Mouse (Mus musculus): ENCODE results near the gene Lcn12. TPM values are rescaled to one million over a fixed set of nuclear protein-coding genes. Genes with fewer than 3 reads are reported as not detected.

The Lcn12 gene
- total and polyA plus RNA-seq, 2 experiments from 2014 or later = not detected

- Histone ChIP-seq H3K27me3 (ENCODE audit: insufficient read depth, low read length) (no peaks in the 10 kb centered on the region), H3K4me3 (ENCODE audit: low read depth, low read length) (no peak overlapping the region), H3K27ac (ENCODE audit: low read depth, low read length) (no peak overlapping the region), H3K4me2 (ENCODE audit: low read depth, low read length, poor library complexity, severe bottlenecking) (no peak overlapping the region), H3K4me1 (ENCODE audit: insufficient read depth, low read length) (no peaks in the 10 kb centered on the region), H3K9me3 (ENCODE audit: low read length) (no peaks in the 10 kb centered on the region), H3K36me3 (ENCODE audit: insufficient read depth, low read length) (no peaks in the 10 kb centered on the region), H3K9ac (replicated peaks; ENCODE audit: low read length, poor library complexity, severe bottlenecking) (no peak overlapping the region)
- TF ChIP-seq CTCF (IDR thresholded peaks at IDR 0.05) = no peak
- ATAC-seq (ENCODE audit: low FRiP score) = no peak
- no peak for DNase-seq (ENCODE audit: low spot score)
- WGBS = 73% methylated on average over 14 of the region's 14 CpGs
Observed at GRCm38 (mm10) chr2:25467606-25468303, 26.0 kb downstream of the Lcn12 start.

- no peaks in the 10 kb centered on the region for H3K27me3 ChIP-seq (ENCODE audit: insufficient read depth, low read length)
- no peak overlapping the region for H3K4me3 ChIP-seq (ENCODE audit: low read depth, low read length)
- H3K9ac ChIP-seq (replicated peaks; ENCODE audit: low read length, poor library complexity, severe bottlenecking) = no peak overlapping the region
- DNase-seq (ENCODE audit: low spot score) (peak; percentile 16), ATAC-seq (ENCODE audit: low FRiP score) (no peak; the same call in 1 of the 2 replicates)
- no peak overlapping the region for H3K27ac ChIP-seq (ENCODE audit: low read depth, low read length)
- no peaks in the 10 kb centered on the region for H3K9me3 ChIP-seq (ENCODE audit: low read length)
- 42% methylated on average over 10 of the region's 10 CpGs for WGBS
- H3K4me2 ChIP-seq (ENCODE audit: low read depth, low read length, poor library complexity, severe bottlenecking) = no peak overlapping the region
- no peak for TF ChIP-seq CTCF (IDR thresholded peaks at IDR 0.05)
- peaks cover 4% of the 10 kb centered on the region; the same call in 1 of the 2 replicates for H3K4me1 ChIP-seq (ENCODE audit: insufficient read depth, low read length)
- no peaks in the 10 kb centered on the region for H3K36me3 ChIP-seq (ENCODE audit: insufficient read depth, low read length)
Observed at GRCm38 (mm10) chr2:25465816-25466635, 27.7 kb downstream of the Lcn12 start.

GRCm38 (mm10) chr2:25465256-25465655 lies 28.5 kb downstream of the Lcn12 start:
- ATAC-seq (ENCODE audit: low FRiP score) (no peak), DNase-seq (ENCODE audit: low spot score) (no peak)
- H3K4me2 ChIP-seq (ENCODE audit: low read depth, low read length, poor library complexity, severe bottlenecking) = no peak overlapping the region
- TF ChIP-seq CTCF (IDR thresholded peaks at IDR 0.05) = no peak
- H3K9me3 ChIP-seq (ENCODE audit: low read length) = no peaks in the 10 kb centered on the region
- H3K9ac ChIP-seq (replicated peaks; ENCODE audit: low read length, poor library complexity, severe bottlenecking) = no peak overlapping the region
- H3K36me3 ChIP-seq (ENCODE audit: insufficient read depth, low read length) = no peaks in the 10 kb centered on the region
- H3K4me3 ChIP-seq (ENCODE audit: low read depth, low read length) = no peak overlapping the region
- no peaks in the 10 kb centered on the region for H3K27me3 ChIP-seq (ENCODE audit: insufficient read depth, low read length)
- peaks cover 4% of the 10 kb centered on the region; the same call in 1 of the 2 replicates for H3K4me1 ChIP-seq (ENCODE audit: insufficient read depth, low read length)
- no peak overlapping the region for H3K27ac ChIP-seq (ENCODE audit: low read depth, low read length)
- WGBS = 87% methylated on average over 2 of the region's 2 CpGs

DNA sequence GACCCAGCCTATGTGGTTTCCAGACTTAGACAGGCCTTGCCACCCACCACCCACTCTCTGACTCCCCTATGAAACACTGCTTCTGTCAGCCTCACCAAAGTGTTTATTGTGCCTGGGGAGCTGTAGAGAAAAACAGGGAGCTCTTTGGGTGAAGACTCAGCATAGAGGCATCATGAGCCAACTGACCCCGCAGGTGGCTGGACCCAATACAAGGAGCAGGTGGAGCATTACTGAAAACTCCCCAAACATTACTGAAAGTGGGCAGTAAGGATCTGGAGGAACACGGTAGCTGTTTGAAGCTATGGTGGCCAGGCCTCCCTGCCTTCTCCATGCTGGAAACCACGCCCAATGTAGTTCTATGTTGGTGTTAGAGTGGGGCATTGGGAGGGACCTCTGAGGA lies 30.1 kb downstream of the Lcn12 start:
- no peak for TF ChIP-seq CTCF (IDR thresholded peaks at IDR 0.05)

GRCm38 (mm10) chr2:25461407-25461806 lies 32.3 kb downstream of the Lcn12 start:
- DNase-seq (ENCODE audit: low spot score) = no peak
- Histone ChIP-seq H3K9me3 (ENCODE audit: low read length) (no peaks in the 10 kb centered on the region), H3K27me3 (ENCODE audit: insufficient read depth, low read length) (no peaks in the 10 kb centered on the region), H3K4me1 (ENCODE audit: insufficient read depth, low read length) (peaks cover 15% of the 10 kb centered on the region), H3K4me3 (ENCODE audit: low read depth, low read length) (peak overlapping the region; percentile 58), H3K27ac (ENCODE audit: low read depth, low read length) (peak overlapping the region; percentile 86), H3K36me3 (ENCODE audit: insufficient read depth, low read length) (peaks cover 17% of the 10 kb centered on the region), H3K9ac (replicated peaks; ENCODE audit: low read length, poor library complexity, severe bottlenecking) (peak overlapping the region; percentile 86), H3K4me2 (ENCODE audit: low read depth, low read length, poor library complexity, severe bottlenecking) (peak overlapping the region; percentile 95)
- no peak for TF ChIP-seq CTCF (IDR thresholded peaks at IDR 0.05)
- no peak; the same call in 1 of the 2 replicates for ATAC-seq (ENCODE audit: low FRiP score)
- 21% methylated on average over 3 of the region's 3 CpGs for WGBS

More for the DNA sequence above, 30.1 kb downstream of the Lcn12 start:
- Histone ChIP-seq H3K4me1 (ENCODE audit: insufficient read depth, low read length) (peaks cover 15% of the 10 kb centered on the region), H3K27ac (ENCODE audit: low read depth, low read length) (no peak overlapping the region), H3K9ac (replicated peaks; ENCODE audit: low read length, poor library complexity, severe bottlenecking) (no peak overlapping the region), H3K4me2 (ENCODE audit: low read depth, low read length, poor library complexity, severe bottlenecking) (no peak overlapping the region), H3K4me3 (ENCODE audit: low read depth, low read length) (no peak overlapping the region), H3K9me3 (ENCODE audit: low read length) (no peaks in the 10 kb centered on the region), H3K36me3 (ENCODE audit: insufficient read depth, low read length) (peaks cover 8% of the 10 kb centered on the region), H3K27me3 (ENCODE audit: insufficient read depth, low read length) (no peaks in the 10 kb centered on the region)
- ATAC-seq (ENCODE audit: low FRiP score) (no peak), DNase-seq (ENCODE audit: low spot score) (no peak)
- 91% methylated on average over 3 of the region's 3 CpGs for WGBS

Data from midbrain, postnatal 0 days (tissue).